In the genomic region with DNA sequence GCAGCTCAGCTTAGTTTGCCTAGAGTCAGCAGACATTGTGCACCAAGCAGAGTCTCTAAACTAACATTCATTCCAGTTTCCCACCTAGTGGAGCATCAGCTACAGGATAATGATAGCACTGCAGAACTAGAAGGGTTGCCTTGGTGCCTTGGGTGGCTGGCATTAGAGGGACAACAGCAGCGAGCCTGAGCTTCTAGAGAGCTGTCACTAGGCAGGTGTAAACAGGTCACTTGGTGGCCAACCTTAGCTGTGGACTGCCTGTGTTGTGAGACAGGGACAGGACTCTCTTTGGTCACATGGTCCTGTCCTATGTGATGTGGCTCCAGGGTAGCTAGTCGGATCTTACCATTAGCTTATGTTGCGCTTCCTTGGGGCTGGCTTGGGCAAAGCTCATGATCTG, we compare ENCODE assay signal across 16 mouse cellular contexts. TPM values are rescaled to one million over a fixed set of nuclear protein-coding genes. Genes with fewer than 3 reads are reported as not detected.
DNase-seq lines count a peak whose midpoint lies in the region; ATAC-seq and TF ChIP-seq lines count a peak whose summit lies in the region.
"Had no signal": no experiment of that assay in that cellular context is flagged by ENCODE, and none has a peak within 500 bp of the region (broad histone marks: within the 10 kb centered on the region; RNA-seq: fewer than 3 reads in every experiment).

No protein-coding gene starts in this region.

- intact Hi-C loops in gastrocnemius, adult 2 months (cut with DNase I): no loop called here
- intact Hi-C loops in gastrocnemius, postnatal 36 days (cut with DNase I): no loop called here

- peaks cover 11% of the 10 kb centered on the region for H3K9me3 ChIP-seq in kidney, embryonic 16.5 days (ENCODE audit: low read length)
- no peaks in the 10 kb centered on the region for H3K9me3 ChIP-seq in liver, embryonic 15.5 days (replicated peaks)
- H3K9me3 ChIP-seq: midbrain, embryonic 15.5 days had no signal

- WGBS in kidney, embryonic 16.5 days: 73% methylated on average over 3 of the region's 3 CpGs
- WGBS in liver, embryonic 15.5 days (ENCODE audit: insufficient replicate concordance): 63% methylated on average over 3 of the region's 3 CpGs

- H3K27ac ChIP-seq in gastrocnemius, adult 2 months: peak overlapping the region; percentile 35; the same call in 1 of the 2 replicates
- H3K27ac ChIP-seq in kidney, embryonic 16.5 days (ENCODE audit: low read length): no peak overlapping the region
- peak overlapping the region; percentile 66 for H3K27ac ChIP-seq in liver, embryonic 15.5 days (replicated peaks)
- H3K27ac ChIP-seq: midbrain, embryonic 15.5 days had no signal

- TF ChIP-seq CTCF in gastrocnemius, adult 2 months (IDR thresholded peaks at IDR 0.05): no peak

- no peaks in the 10 kb centered on the region for H3K27me3 ChIP-seq in kidney, embryonic 16.5 days (ENCODE audit: insufficient read depth, low read length)
- no peaks in the 10 kb centered on the region for H3K27me3 ChIP-seq in liver, embryonic 15.5 days
- H3K27me3 ChIP-seq: midbrain, embryonic 15.5 days had no signal

- H3K4me3 ChIP-seq in gastrocnemius, adult 2 months: no peak overlapping the region
- H3K4me3 ChIP-seq in kidney, embryonic 16.5 days (ENCODE audit: low read length): no peak overlapping the region
- H3K4me3 ChIP-seq in liver, embryonic 15.5 days (replicated peaks): 0 out of 2 replicates have a peak overlapping the region, but pooled peaks have one; percentile 6
- H3K4me3 ChIP-seq: hindbrain, embryonic 10.5 days; midbrain, embryonic 15.5 days had no signal

- H3K4me2 ChIP-seq in kidney, embryonic 16.5 days (replicated peaks; ENCODE audit: low read depth, low read length): no peak overlapping the region
- peak overlapping the region; percentile 45 for H3K4me2 ChIP-seq in liver, embryonic 15.5 days
- H3K4me2 ChIP-seq: midbrain, embryonic 15.5 days had no signal

- H3K9ac ChIP-seq in kidney, embryonic 16.5 days (replicated peaks; ENCODE audit: low read length): no peak overlapping the region
- 0 out of 2 replicates have a peak overlapping the region, but pooled peaks have one; percentile 26 for H3K9ac ChIP-seq in liver, embryonic 15.5 days
- H3K9ac ChIP-seq: midbrain, embryonic 15.5 days had no signal

- ATAC-seq in kidney, embryonic 16.5 days (ENCODE audit: low FRiP score, low TSS enrichment): peak; percentile 53; the same call in 1 of the 2 replicates
- ATAC-seq in common myeloid progenitor, adult 5-6 weeks (replicated peaks; ENCODE audit: low read depth, poor library complexity, severe bottlenecking): peak; percentile 36; the same call in 1 of the 2 replicates
- ATAC-seq in liver, embryonic 15.5 days (ENCODE audit: insufficient read depth): peak; percentile 28; the same call in 1 of the 2 replicates
- ATAC-seq: lung, postnatal 0 days had no signal

- DNase-seq in gastrocnemius, adult 2 months: peak; percentile 23
- no peak for DNase-seq in gastrocnemius, postnatal 36 days
- DNase-seq in kidney, adult 8-10 months: no peak
- DNase-seq in spleen, postnatal 14 days (ENCODE audit: low spot score in 2 of 2): no peak
- no peak for DNase-seq in cerebellum, adult 8-10 months
- DNase-seq: adrenal gland, postnatal 14 days; B cell, adult 2 months; cerebellum, adult 11-12 months; kidney, adult 2 months; right cerebral cortex, adult 18-20 months had no signal

- H3K4me1 ChIP-seq in kidney, embryonic 16.5 days (ENCODE audit: insufficient read depth, low read length): peaks cover 24% of the 10 kb centered on the region
- peaks cover 71% of the 10 kb centered on the region for H3K4me1 ChIP-seq in liver, embryonic 15.5 days (replicated peaks)

- H3K36me3 ChIP-seq in kidney, embryonic 16.5 days (ENCODE audit: insufficient read depth, low read length): peaks cover 12% of the 10 kb centered on the region
- peaks cover 22% of the 10 kb centered on the region for H3K36me3 ChIP-seq in liver, embryonic 15.5 days (replicated peaks)

RNA-seq across cellular contexts. Expression of gene Usp25, which starts 6.7 kb away (rescaled TPM):
- 10 to 100 TPM; 88.0 to 93.4 TPM for total RNA-seq in gastrocnemius, adult 2 months (2021)
- 10 to 100 TPM; 79.1 to 87.6 TPM for total RNA-seq in gastrocnemius, postnatal 36 days (2021)
- polyA plus RNA-seq in kidney, embryonic 16.5 days (2015; fragmentation: Nextera tagmentation; extraction: Ambion mirVana): 10.8 and 20.1 TPM in 2 replicates
- total RNA-seq in common myeloid progenitor, adult 5-6 weeks (2017): 83.1 and 97.4 TPM in 2 replicates
- polyA plus RNA-seq in liver, embryonic 15.5 days (2015; fragmentation: Nextera tagmentation; extraction: Ambion mirVana): 39.5 and 41.4 TPM in 2 replicates
